Mouse (Mus musculus): Measurements from ENCODE around the gene Gm13103. TPM values are rescaled to one million over a fixed set of nuclear protein-coding genes. Genes with fewer than 3 reads are reported as not detected.
"Not testable (repeated sequence)": the region's sequence is repeated elsewhere in the genome, so short reads cannot be mapped to it uniquely, and the experiment has no call there.

The Gm13103 gene
- not detected in 2 replicates for polyA plus RNA-seq (2016; fragmentation: Nextera tagmentation; extraction: Ambion mirVana)

GRCm38 (mm10) chr4:143846197-143846596, at the start of gene Gm13103:
Gm13103 (plus strand) TSS chr4:143846497.
- not testable (repeated sequence) for H3K4me3 ChIP-seq; H3K36me3 ChIP-seq; H3K27me3 ChIP-seq (ENCODE audit: insufficient read depth, poor library complexity, severe bottlenecking); DNase-seq (ENCODE audit: low spot score); H3K4me1 ChIP-seq (replicated peaks); H3K27ac ChIP-seq
- H3K9me3 ChIP-seq, result peaks cover 41% of the 10 kb centered on the region

DNA sequence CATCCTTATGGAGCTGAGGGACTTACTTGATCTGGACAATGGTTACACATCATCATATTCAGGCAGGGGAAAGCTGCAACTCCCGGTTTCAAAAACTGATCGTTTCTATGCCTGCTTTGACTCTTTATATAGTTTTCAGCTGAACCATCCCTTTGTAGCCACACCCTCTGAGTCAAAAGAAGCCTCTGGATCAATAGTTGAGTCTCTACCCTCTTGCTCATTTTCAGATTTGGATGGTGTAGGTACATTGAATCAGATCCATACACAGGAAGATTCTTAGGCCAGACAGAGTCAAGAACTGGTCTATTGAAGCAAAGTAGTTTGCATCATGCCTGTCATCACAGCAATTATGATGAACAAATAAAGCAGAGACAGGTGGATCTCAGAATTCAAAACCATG, 30.3 kb upstream of the Gm13103 start, which contains the start of gene Gm13084:
Gm13084 (minus strand) TSS at position 101 of the 400 bp plus-strand sequence.
- H3K27me3 ChIP-seq (ENCODE audit: insufficient read depth, poor library complexity, severe bottlenecking), result no peaks in the 10 kb centered on the region
- H3K27ac ChIP-seq, result no peak within 1 kb of the TSS
- no peaks in the 10 kb centered on the region for H3K36me3 ChIP-seq
- H3K4me1 ChIP-seq (replicated peaks), result no peaks in the 10 kb centered on the region
- no peak for DNase-seq (ENCODE audit: low spot score)
- no peak within 1 kb of the TSS for H3K4me3 ChIP-seq
- peaks cover 56% of the 10 kb centered on the region for H3K9me3 ChIP-seq
- 84% methylated on average over 2 of the region's 2 CpGs for WGBS

GRCm38 (mm10) chr4:143882371-143882770, 36.1 kb downstream of the Gm13103 start:
- H3K36me3 ChIP-seq; DNase-seq (ENCODE audit: low spot score); H3K27me3 ChIP-seq (ENCODE audit: insufficient read depth, poor library complexity, severe bottlenecking); H3K4me1 ChIP-seq (replicated peaks); H3K27ac ChIP-seq; H3K4me3 ChIP-seq: not testable (repeated sequence)
- H3K9me3 ChIP-seq, result peaks cover 50% of the 10 kb centered on the region
- WGBS, result 66% methylated on average over 1 of the region's 1 CpGs

GRCm38 (mm10) chr4:143894406-143894805, 48.1 kb downstream of the Gm13103 start:
- H3K36me3 ChIP-seq; H3K4me1 ChIP-seq (replicated peaks); H3K27ac ChIP-seq; H3K27me3 ChIP-seq (ENCODE audit: insufficient read depth, poor library complexity, severe bottlenecking); H3K4me3 ChIP-seq; DNase-seq (ENCODE audit: low spot score): not testable (repeated sequence)
- peaks cover 49% of the 10 kb centered on the region for H3K9me3 ChIP-seq
- WGBS, result 80% methylated on average over 3 of the region's 3 CpGs

DNA sequence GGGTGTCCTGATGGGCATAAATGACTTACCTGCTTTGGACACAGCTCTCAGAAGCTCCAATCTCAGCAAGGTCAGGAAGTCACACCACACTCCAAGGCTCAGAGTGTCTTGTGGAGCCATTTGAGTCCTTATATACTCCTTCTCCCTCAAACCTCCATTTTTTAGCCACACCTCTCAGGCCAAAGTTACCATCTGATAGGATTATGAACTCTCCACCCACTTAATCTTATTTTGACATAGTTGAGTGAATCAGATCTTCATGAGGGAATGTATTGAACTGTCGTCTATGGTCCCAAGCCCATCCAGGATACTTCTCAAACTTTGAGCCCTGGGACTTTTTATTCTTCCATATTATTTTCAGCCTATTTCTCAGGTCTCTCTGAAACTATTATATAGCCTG, 54.0 kb downstream of the Gm13103 start, which contains the start of gene Pramef6:
Pramef6 (minus strand) TSS at position 101 of the 400 bp plus-strand sequence.
- DNase-seq (ENCODE audit: low spot score); H3K4me3 ChIP-seq; H3K4me1 ChIP-seq (replicated peaks); H3K27ac ChIP-seq; H3K27me3 ChIP-seq (ENCODE audit: insufficient read depth, poor library complexity, severe bottlenecking); H3K36me3 ChIP-seq: not testable (repeated sequence)
- H3K9me3 ChIP-seq, result peaks cover 45% of the 10 kb centered on the region
- 82% methylated on average over 1 of the region's 1 CpGs for WGBS

Other genes with a start within 250 kb of the Gm13103 start
- gene Gm13083, start 231.5 kb upstream of the Gm13103 start, polyA plus RNA-seq (2016; fragmentation: Nextera tagmentation; extraction: Ambion mirVana), result not detected in 2 replicates
- not detected in 2 replicates for gene Gm13088, start 189.3 kb upstream of the Gm13103 start, polyA plus RNA-seq (2016; fragmentation: Nextera tagmentation; extraction: Ambion mirVana)
- not detected in 2 replicates for gene Gm13089, start 143.8 kb upstream of the Gm13103 start, polyA plus RNA-seq (2016; fragmentation: Nextera tagmentation; extraction: Ambion mirVana)
- gene Gm13078, start 127.0 kb upstream of the Gm13103 start, polyA plus RNA-seq (2016; fragmentation: Nextera tagmentation; extraction: Ambion mirVana), result not detected in 2 replicates
- not detected in 2 replicates for gene Gm13023, start 57.1 kb upstream of the Gm13103 start, polyA plus RNA-seq (2016; fragmentation: Nextera tagmentation; extraction: Ambion mirVana)
- gene Gm13084, start 30.4 kb upstream of the Gm13103 start, polyA plus RNA-seq (2016; fragmentation: Nextera tagmentation; extraction: Ambion mirVana), result not detected in 2 replicates
- gene Pramef6, start 53.9 kb downstream of the Gm13103 start, polyA plus RNA-seq (2016; fragmentation: Nextera tagmentation; extraction: Ambion mirVana), result not detected in 2 replicates
- gene Pramef25, start 104.5 kb downstream of the Gm13103 start, polyA plus RNA-seq (2016; fragmentation: Nextera tagmentation; extraction: Ambion mirVana), result not detected in 2 replicates
- not detected in 2 replicates for gene Gm13101, start 120.5 kb downstream of the Gm13103 start, polyA plus RNA-seq (2016; fragmentation: Nextera tagmentation; extraction: Ambion mirVana)
- gene Pramef17, start 147.9 kb downstream of the Gm13103 start, polyA plus RNA-seq (2016; fragmentation: Nextera tagmentation; extraction: Ambion mirVana), result not detected in 2 replicates
- gene Pramel4, start 212.6 kb downstream of the Gm13103 start, polyA plus RNA-seq (2016; fragmentation: Nextera tagmentation; extraction: Ambion mirVana), result not detected in 2 replicates

Measured in hindbrain, embryonic 10.5 days (tissue).